Mouse (Mus musculus): ENCODE measurements around the gene Tmem201.

Tmem201 gene

GRCm38 (mm10) chr4:149749003-149749662 is 11.3 kb upstream of the Tmem201 start:
- peak in 1 of 2 experiments; percentile 55 for DNase-seq (ENCODE audit: low spot score in 2 of 2)

GRCm38 (mm10) chr4:149744119-149744518 is 6.3 kb upstream of the Tmem201 start:
- no peak for DNase-seq (ENCODE audit: low spot score in 2 of 2)

GRCm38 (mm10) chr4:149742011-149742530 is 4.2 kb upstream of the Tmem201 start:
- no peak for DNase-seq (ENCODE audit: low spot score in 2 of 2)

- DNase-seq (ENCODE audit: low spot score in 2 of 2) = no peak
Observed at GRCm38 (mm10) chr4:149740301-149740700, 2.5 kb upstream of the Tmem201 start.

- DNase-seq (ENCODE audit: low spot score in 2 of 2) = no peak
Observed at GRCm38 (mm10) chr4:149739478-149739877, 1.6 kb upstream of the Tmem201 start.

GRCm38 (mm10) chr4:149736581-149736980 is 1.3 kb downstream of the Tmem201 start:
- no peak for DNase-seq (ENCODE audit: low spot score in 2 of 2)

GRCm38 (mm10) chr4:149735624-149736250 is 2.1 kb downstream of the Tmem201 start:
- no peak for DNase-seq (ENCODE audit: low spot score in 2 of 2)

- no peak for DNase-seq (ENCODE audit: low spot score in 2 of 2)
Observed at GRCm38 (mm10) chr4:149734730-149735475, 2.9 kb downstream of the Tmem201 start.

GRCm38 (mm10) chr4:149734246-149734645 is 3.6 kb downstream of the Tmem201 start:
- DNase-seq (ENCODE audit: low spot score in 2 of 2) = no peak

- no peak for DNase-seq (ENCODE audit: low spot score in 2 of 2)
Observed at GRCm38 (mm10) chr4:149733748-149734147, 4.1 kb downstream of the Tmem201 start.

- no peak for DNase-seq (ENCODE audit: low spot score in 2 of 2)
Observed at GRCm38 (mm10) chr4:149732800-149733199, 5.0 kb downstream of the Tmem201 start.

GRCm38 (mm10) chr4:149732313-149732712 is 5.5 kb downstream of the Tmem201 start:
- no peak for DNase-seq (ENCODE audit: low spot score in 2 of 2)

GRCm38 (mm10) chr4:149730827-149731226 is 7.0 kb downstream of the Tmem201 start:
- DNase-seq (ENCODE audit: low spot score in 2 of 2) = no peak

GRCm38 (mm10) chr4:149728810-149729209 is 9.0 kb downstream of the Tmem201 start:
- DNase-seq (ENCODE audit: low spot score in 2 of 2) = no peak

- no peak for DNase-seq (ENCODE audit: low spot score in 2 of 2)
Observed at GRCm38 (mm10) chr4:149727636-149728035, 10.2 kb downstream of the Tmem201 start.

- DNase-seq (ENCODE audit: low spot score in 2 of 2) = peak; percentile 76 to 89
Observed at GRCm38 (mm10) chr4:149725661-149726350, 12.0 kb downstream of the Tmem201 start.

- DNase-seq (ENCODE audit: low spot score in 2 of 2) = no peak
Observed at GRCm38 (mm10) chr4:149724916-149725470, 12.9 kb downstream of the Tmem201 start.

- peak in 1 of 2 experiments; percentile 78 for DNase-seq (ENCODE audit: low spot score in 2 of 2)
Observed at GRCm38 (mm10) chr4:149723855-149724731, 13.8 kb downstream of the Tmem201 start.

GRCm38 (mm10) chr4:149723021-149723390 is 14.8 kb downstream of the Tmem201 start:
- no peak for DNase-seq (ENCODE audit: low spot score in 2 of 2)

Measured in spleen, postnatal 4 days (tissue).